Mouse (Mus musculus): ENCODE results near the gene 6430571L13Rik. TPM values are rescaled to one million over a fixed set of nuclear protein-coding genes. Genes with fewer than 3 reads are reported as not detected.
"Not testable (repeated sequence)": the region's sequence is repeated elsewhere in the genome, so short reads cannot be mapped to it uniquely, and the experiment has no call there.

Gene 6430571L13Rik
- polyA plus RNA-seq, 1 experiment = not detected

GRCm38 (mm10) chr9:107304383-107304782, 36.0 kb upstream of the 6430571L13Rik start:
- 94% methylated on average over 3 of the region's 3 CpGs for WGBS

GRCm38 (mm10) chr9:107305012-107305411, 35.4 kb upstream of the 6430571L13Rik start:
- Histone ChIP-seq H3K4me3 (ENCODE audit: insufficient read depth, low read depth, low read length) (no peak overlapping the region), H3K4me1 (ENCODE audit: control insufficient read depth, insufficient read depth, low read length) (peaks cover 49% of the 10 kb centered on the region), H3K27ac (ENCODE audit: insufficient read depth, low read depth, low read length) (no peak overlapping the region)
- TF ChIP-seq POLR2A (IDR thresholded peaks at IDR 0.05; ENCODE audit: insufficient read depth, low read depth, low read length) = no peak
- TF ChIP-seq CTCF (IDR thresholded peaks at IDR 0.05; ENCODE audit: insufficient read depth, low read depth, low read length) = no peak
- 89% methylated on average over 4 of the region's 4 CpGs for WGBS

More at GRCm38 (mm10) chr9:107304383-107304782, 36.0 kb upstream of the 6430571L13Rik start:
- H3K4me3 ChIP-seq (ENCODE audit: insufficient read depth, low read depth, low read length) = no peak overlapping the region
- TF ChIP-seq CTCF (IDR thresholded peaks at IDR 0.05; ENCODE audit: insufficient read depth, low read depth, low read length) (no peak), POLR2A (IDR thresholded peaks at IDR 0.05; ENCODE audit: insufficient read depth, low read depth, low read length) (no peak)
- peaks cover 45% of the 10 kb centered on the region for H3K4me1 ChIP-seq (ENCODE audit: control insufficient read depth, insufficient read depth, low read length)
- H3K27ac ChIP-seq (ENCODE audit: insufficient read depth, low read depth, low read length) = no peak overlapping the region

DNA sequence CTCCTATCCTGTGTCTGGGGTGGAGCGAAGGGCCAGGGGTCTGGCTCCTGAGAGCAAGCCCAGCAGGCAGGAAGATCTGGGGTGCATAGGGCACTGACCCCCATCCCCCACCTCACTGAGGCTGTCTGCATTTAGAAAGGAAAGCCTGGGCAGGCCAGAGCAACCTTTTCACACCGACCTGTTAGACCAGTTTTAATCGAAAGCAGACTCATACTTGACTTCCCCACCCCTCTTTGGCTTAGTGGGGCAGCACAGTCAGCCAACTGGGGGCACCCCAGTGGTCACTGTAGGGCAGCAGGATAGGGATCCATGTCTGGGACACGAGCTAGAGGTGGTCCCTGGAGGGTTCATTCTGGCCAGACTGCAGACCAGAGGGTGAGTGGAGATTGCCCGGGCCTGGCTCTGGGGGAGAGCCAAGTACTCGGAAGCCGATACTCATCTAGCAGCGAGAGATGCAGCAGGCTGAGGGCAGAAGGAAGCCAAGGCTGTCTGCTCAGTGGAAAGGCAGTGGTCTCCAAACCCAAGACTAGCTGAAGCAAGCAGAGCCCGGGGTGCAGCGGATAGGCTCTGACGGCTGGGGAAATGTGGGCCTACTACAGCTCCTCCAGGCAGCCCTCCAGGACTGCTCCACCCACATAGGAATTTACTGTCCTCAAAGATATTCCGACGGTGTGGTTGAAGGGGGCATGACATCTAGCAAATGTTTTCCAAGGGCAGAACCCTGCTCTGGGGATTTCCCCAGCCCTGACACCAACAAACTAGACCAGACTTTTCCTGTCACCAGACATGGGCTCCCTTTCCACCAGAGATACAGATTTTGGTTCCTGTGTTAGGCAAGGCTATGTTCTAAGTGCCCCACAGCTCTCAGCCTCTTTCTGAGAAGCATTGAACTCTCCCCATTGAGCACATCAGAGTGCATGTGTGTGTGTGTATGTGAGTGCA, 34.5 kb upstream of the 6430571L13Rik start:
- TF ChIP-seq CTCF (IDR thresholded peaks at IDR 0.05; ENCODE audit: insufficient read depth, low read depth, low read length) = no peak
- no peak for TF ChIP-seq POLR2A (IDR thresholded peaks at IDR 0.05; ENCODE audit: insufficient read depth, low read depth, low read length)
- Histone ChIP-seq H3K4me1 (ENCODE audit: control insufficient read depth, insufficient read depth, low read length) (peaks cover 47% of the 10 kb centered on the region), H3K4me3 (ENCODE audit: insufficient read depth, low read depth, low read length) (no peak overlapping the region), H3K27ac (ENCODE audit: insufficient read depth, low read depth, low read length) (no peak overlapping the region)
- 73% methylated on average over 13 of the region's 13 CpGs for WGBS

- 100% methylated on average over 1 of the region's 1 CpGs for WGBS
- not testable (repeated sequence) for H3K4me3 ChIP-seq (ENCODE audit: insufficient read depth, low read depth, low read length)
- Histone ChIP-seq H3K4me1 (ENCODE audit: control insufficient read depth, insufficient read depth, low read length) (peaks cover 45% of the 10 kb centered on the region), H3K27ac (ENCODE audit: insufficient read depth, low read depth, low read length) (0 out of 2 replicates have a peak overlapping the region, but pooled peaks have one; percentile 71)
These were observed 33.7 kb upstream of the 6430571L13Rik start for GRCm38 (mm10) chr9:107306673-107307072.

- Histone ChIP-seq H3K27ac (ENCODE audit: insufficient read depth, low read depth, low read length) (peak overlapping the region; percentile 71), H3K4me1 (ENCODE audit: control insufficient read depth, insufficient read depth, low read length) (peaks cover 45% of the 10 kb centered on the region), H3K4me3 (ENCODE audit: insufficient read depth, low read depth, low read length) (no peak overlapping the region)
- no peak for TF ChIP-seq CTCF (IDR thresholded peaks at IDR 0.05; ENCODE audit: insufficient read depth, low read depth, low read length)
- 71% methylated on average over 11 of the region's 11 CpGs for WGBS
These were observed 33.1 kb upstream of the 6430571L13Rik start for GRCm38 (mm10) chr9:107307099-107307872.

GRCm38 (mm10) chr9:107307886-107308285, 32.5 kb upstream of the 6430571L13Rik start:
- Histone ChIP-seq H3K4me1 (ENCODE audit: control insufficient read depth, insufficient read depth, low read length) (peaks cover 48% of the 10 kb centered on the region), H3K27ac (ENCODE audit: insufficient read depth, low read depth, low read length) (peak overlapping the region; percentile 89), H3K4me3 (ENCODE audit: insufficient read depth, low read depth, low read length) (no peak overlapping the region)
- TF ChIP-seq CTCF (IDR thresholded peaks at IDR 0.05; ENCODE audit: insufficient read depth, low read depth, low read length) (no peak), POLR2A (IDR thresholded peaks at IDR 0.05; ENCODE audit: insufficient read depth, low read depth, low read length) (no peak)
- WGBS = 27% methylated on average over 12 of the region's 12 CpGs

GRCm38 (mm10) chr9:107308346-107309000, 31.9 kb upstream of the 6430571L13Rik start:
- TF ChIP-seq POLR2A (IDR thresholded peaks at IDR 0.05; ENCODE audit: insufficient read depth, low read depth, low read length) (no peak), CTCF (IDR thresholded peaks at IDR 0.05; ENCODE audit: insufficient read depth, low read depth, low read length) (no peak)
- Histone ChIP-seq H3K27ac (ENCODE audit: insufficient read depth, low read depth, low read length) (peak overlapping the region; percentile 89), H3K4me3 (ENCODE audit: insufficient read depth, low read depth, low read length) (no peak overlapping the region), H3K4me1 (ENCODE audit: control insufficient read depth, insufficient read depth, low read length) (peaks cover 46% of the 10 kb centered on the region)
- WGBS = 84% methylated on average over 9 of the region's 9 CpGs

DNA sequence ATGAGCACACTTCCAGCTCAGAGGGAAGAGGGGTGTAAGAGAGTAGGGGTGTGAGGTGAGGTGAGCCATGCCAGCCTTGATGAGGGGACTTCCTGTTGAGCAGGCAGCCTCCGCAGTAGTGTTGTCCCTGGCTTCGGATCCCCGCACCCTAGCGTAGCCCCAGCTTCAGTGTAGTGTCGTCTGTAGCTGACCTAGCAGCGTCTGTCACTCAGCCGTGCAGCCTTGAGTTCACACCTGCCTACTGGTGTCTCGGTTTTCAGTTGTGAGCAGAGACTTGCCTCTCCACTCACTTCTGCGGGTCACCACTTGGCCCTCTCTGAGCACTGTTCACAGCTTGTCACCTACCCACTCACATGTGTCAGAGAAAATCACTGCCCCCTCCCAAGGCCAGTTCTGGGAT, 31.2 kb upstream of the 6430571L13Rik start:
- Histone ChIP-seq H3K27ac (ENCODE audit: insufficient read depth, low read depth, low read length) (peak overlapping the region; percentile 89), H3K4me3 (ENCODE audit: insufficient read depth, low read depth, low read length) (no peak overlapping the region), H3K4me1 (ENCODE audit: control insufficient read depth, insufficient read depth, low read length) (peaks cover 43% of the 10 kb centered on the region)
- TF ChIP-seq POLR2A (IDR thresholded peaks at IDR 0.05; ENCODE audit: insufficient read depth, low read depth, low read length) (no peak), CTCF (IDR thresholded peaks at IDR 0.05; ENCODE audit: insufficient read depth, low read depth, low read length) (no peak)
- 92% methylated on average over 9 of the region's 9 CpGs for WGBS
